Mouse (Mus musculus) heart, postnatal 25 days (tissue): ENCODE results near the gene Vwa8. TPM values are rescaled to one million over a fixed set of nuclear protein-coding genes. Genes with fewer than 3 reads are reported as not detected.
"Not testable (repeated sequence)": the region's sequence is repeated elsewhere in the genome, so short reads cannot be mapped to it uniquely, and the experiment has no call there.

Experiments used
- DNase-seq: peaks from one replicate; pipeline ENCODE4 v3.0.0; 2022; ENCODE audit warnings: low spot score
- intact Hi-C: fragments of 180-260 bp; cut with DNase I; formaldehyde crosslinking; loops from one replicate; pipeline ENCODE4 v1.15.1; 2025
- total RNA-seq, 2 experiments: library from RNA; stranded (reverse); gene quantifications; 2 replicates each; pipeline ENCODE4 v1.2.3; 2021

The Vwa8 gene
- total RNA-seq, 2 experiments from 2014 or later = 140 to 147 TPM

GRCm38 (mm10) chr14:78878402-78879045 lies 29.7 kb downstream of the Vwa8 start:
- no peak for DNase-seq
- intact Hi-C loops = no loop called here

DNA sequence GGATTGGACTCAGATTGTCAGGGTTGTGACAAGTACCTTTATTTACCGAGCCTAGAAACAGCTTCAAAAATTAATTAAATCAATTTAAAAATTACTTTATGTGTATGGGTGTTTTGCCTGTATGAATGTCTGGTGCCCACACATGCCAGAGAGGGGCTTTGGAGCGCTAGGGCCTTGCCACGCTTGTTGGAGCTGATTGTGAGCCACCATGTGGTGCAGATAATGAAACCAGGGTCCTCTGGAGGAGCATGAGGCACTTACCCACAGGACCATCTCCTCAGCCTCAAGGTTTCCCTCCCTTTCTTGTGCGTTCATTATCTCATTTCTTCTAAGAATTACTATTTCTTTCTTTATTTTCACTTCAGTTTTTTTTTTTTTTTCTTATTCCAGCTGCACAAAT lies 32.0 kb downstream of the Vwa8 start:
- intact Hi-C loops = no loop called here
- no peak for DNase-seq

- intact Hi-C loops = no loop called here
- no peak for DNase-seq
Observed at GRCm38 (mm10) chr14:78881563-78881962, 32.7 kb downstream of the Vwa8 start.

DNA sequence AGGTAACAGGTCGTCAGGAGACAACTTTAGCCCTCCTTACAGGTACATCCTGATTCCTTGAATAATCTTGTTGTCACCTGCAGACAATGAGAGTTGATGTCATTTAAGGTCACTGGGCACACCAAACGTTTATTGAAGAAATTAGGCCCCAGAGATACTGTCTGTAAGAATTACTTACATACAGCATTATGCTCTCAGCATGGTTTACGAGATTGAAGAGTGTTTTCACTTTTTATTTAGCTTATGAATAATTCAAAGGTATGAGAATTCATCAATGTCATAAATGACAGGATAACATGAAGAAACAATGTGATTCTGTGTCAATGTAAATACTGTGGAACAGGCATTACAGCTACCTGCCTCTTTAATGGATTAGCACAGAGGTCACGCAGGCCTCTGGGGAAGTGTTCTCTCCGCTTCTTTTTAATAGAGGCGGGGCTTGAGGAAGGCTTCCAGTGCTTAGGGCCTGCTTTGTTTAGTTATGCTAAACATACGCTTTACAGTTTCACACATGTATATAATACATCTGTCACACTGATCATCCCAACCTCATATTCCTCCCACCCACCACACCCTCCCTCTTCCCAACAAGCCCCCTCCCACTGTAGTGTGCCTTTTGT lies 37.2 kb downstream of the Vwa8 start:
- intact Hi-C loops = no loop called here
- DNase-seq = no peak

- intact Hi-C loops = no loop called here
- DNase-seq = no peak
Observed at GRCm38 (mm10) chr14:78886566-78887234, 37.8 kb downstream of the Vwa8 start.

GRCm38 (mm10) chr14:78887494-78887893 lies 38.6 kb downstream of the Vwa8 start:
- DNase-seq, intact Hi-C loops: not testable (repeated sequence)

DNA sequence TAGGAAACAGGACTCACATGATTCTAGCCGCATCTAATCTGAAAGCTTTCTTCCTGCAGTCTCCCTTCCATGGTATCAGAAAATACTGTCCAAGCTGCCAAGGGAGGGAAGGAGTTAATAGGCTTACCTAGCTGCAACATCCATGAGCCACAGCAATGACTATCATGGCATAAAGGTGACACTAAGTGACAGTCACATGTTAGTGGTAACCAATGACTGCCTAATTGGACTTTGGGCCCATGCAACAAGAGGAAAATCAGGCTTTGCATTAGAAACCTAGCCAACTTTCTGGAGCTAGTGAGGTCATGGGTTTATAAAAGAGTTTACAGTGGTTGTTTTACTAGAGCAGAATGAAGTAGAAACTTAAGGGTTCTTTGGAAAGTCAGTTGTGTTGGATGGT lies 46.6 kb downstream of the Vwa8 start:
- intact Hi-C loops = loop anchor here (5.0 kb wide), 1 partner anchor 48 kb away; the partner anchor contains the start of gene Vwa8
- no peak for DNase-seq

- intact Hi-C loops = loop anchor here (5.0 kb wide), 1 partner anchor 49 kb away; the partner anchor contains the start of gene Vwa8
- peak; percentile 7 for DNase-seq
Observed at GRCm38 (mm10) chr14:78896252-78896651, 47.4 kb downstream of the Vwa8 start.

DNA sequence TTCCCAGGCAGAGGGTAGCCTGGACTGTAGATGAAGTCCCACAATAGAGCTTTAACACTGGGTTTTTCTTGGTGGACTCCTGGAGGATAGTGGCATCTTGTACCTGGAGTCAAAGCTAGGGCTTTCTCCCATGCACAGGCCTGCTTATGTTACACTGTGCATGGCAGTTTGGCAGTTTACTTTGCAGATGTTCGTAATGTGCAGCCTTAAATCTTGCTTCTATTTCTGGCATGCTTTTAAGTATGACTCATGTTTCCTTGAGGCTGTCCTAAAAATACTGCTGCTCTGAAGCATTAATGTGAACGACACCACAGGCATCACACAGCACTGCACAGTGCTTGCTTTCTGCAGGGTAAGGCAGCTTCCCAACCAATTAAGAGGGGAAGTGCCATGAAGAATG lies 51.9 kb downstream of the Vwa8 start:
- no peak for DNase-seq
- intact Hi-C loops = no loop called here

- no peak for DNase-seq
- intact Hi-C loops = no loop called here
Observed at GRCm38 (mm10) chr14:78908205-78908863, 59.5 kb downstream of the Vwa8 start.

GRCm38 (mm10) chr14:78912076-78912475 lies 63.2 kb downstream of the Vwa8 start:
- no peak for DNase-seq
- intact Hi-C loops = no loop called here

- intact Hi-C loops = no loop called here
Observed at GRCm38 (mm10) chr14:78914180-78914579, 65.3 kb downstream of the Vwa8 start.

DNA sequence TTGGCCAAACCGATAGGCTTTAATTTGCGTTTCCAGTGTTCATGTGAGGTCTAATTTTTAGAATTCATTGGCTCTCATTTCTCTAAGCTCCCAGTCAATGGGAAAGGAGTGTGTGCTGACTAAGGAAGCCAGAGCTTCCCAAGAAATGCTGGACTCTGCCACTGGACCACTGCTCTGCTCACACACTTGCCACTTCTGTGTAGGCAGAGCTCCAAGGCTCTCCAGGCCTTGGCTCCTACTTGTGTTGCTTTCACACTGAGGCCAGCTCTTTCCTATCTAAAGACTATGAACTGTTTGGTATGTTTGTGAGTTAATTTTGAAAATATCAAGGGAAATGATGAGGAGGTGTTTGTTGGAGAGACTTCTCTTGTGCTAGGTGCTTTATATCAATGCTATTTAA lies 67.8 kb downstream of the Vwa8 start:
- intact Hi-C loops = no loop called here

More at GRCm38 (mm10) chr14:78914180-78914579, 65.3 kb downstream of the Vwa8 start:
- no peak for DNase-seq

DNA sequence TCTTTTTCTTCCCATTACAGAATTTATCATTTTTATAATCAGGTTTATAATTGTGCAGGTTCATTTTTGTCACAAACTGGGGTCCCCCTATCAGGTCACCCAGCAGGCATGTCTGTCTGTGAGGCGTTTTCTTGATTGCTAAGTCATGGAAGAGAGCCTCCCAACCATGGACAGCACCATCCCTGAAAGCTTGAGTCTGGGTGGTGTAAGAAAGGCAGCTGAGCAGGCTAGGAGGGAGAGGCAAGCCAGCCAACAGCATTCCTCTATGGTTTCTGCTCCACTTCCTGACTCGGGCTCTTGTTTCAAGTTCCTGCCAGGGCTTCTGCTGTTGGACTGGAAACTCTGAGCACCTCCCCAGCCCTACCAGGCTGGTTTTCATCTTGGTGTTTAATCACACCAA lies 72.4 kb downstream of the Vwa8 start:
- no peak for DNase-seq
- intact Hi-C loops = no loop called here

More for the DNA sequence above, 67.8 kb downstream of the Vwa8 start:
- no peak for DNase-seq

- intact Hi-C loops = no loop called here
- no peak for DNase-seq
Observed at GRCm38 (mm10) chr14:78923631-78924030, 74.8 kb downstream of the Vwa8 start.

GRCm38 (mm10) chr14:78924755-78925537 lies 76.1 kb downstream of the Vwa8 start:
- intact Hi-C loops = no loop called here
- no peak for DNase-seq

GRCm38 (mm10) chr14:78932094-78932493 lies 83.2 kb downstream of the Vwa8 start:
- no peak for DNase-seq
- intact Hi-C loops = no loop called here

GRCm38 (mm10) chr14:78933399-78933798 lies 84.5 kb downstream of the Vwa8 start:
- DNase-seq = no peak
- intact Hi-C loops = no loop called here

GRCm38 (mm10) chr14:78934596-78934995 lies 85.7 kb downstream of the Vwa8 start:
- DNase-seq = no peak
- intact Hi-C loops = no loop called here

GRCm38 (mm10) chr14:78935796-78936195 lies 86.9 kb downstream of the Vwa8 start:
- no peak for DNase-seq
- intact Hi-C loops = no loop called here
